Mouse (Mus musculus) forebrain, embryonic 16.5 days (tissue): ENCODE measurements around the gene Edc4. TPM values are rescaled to one million over a fixed set of nuclear protein-coding genes. Genes with fewer than 3 reads are reported as not detected.
"Not testable (repeated sequence)": the region's sequence is repeated elsewhere in the genome, so short reads cannot be mapped to it uniquely, and the experiment has no call there.

Experiments
- ATAC-seq: fragments of 200-750 bp; cut with Nextera tagmentation; 2 replicates; pipeline ENCODE4 v1.8.0; 2017; ENCODE audit warnings: mild to moderate bottlenecking, moderate library complexity
- H3K27ac ChIP-seq: fragments of 300-500 bp; sonication (generic); 2 replicates; pipeline ENCODE4 v1.5.1; 2014; ENCODE audit warnings: low read length, control low read depth
- H3K27me3 ChIP-seq: fragments of 300-500 bp; sonication (generic); replicated peaks from 2 replicates; pipeline ENCODE4 v1.6.1; 2014; ENCODE audit warnings: low read length; ENCODE audit not compliant: control insufficient read depth, insufficient read depth
- H3K36me3 ChIP-seq: fragments of 300-500 bp; sonication (generic); 2 replicates; pipeline ENCODE4 v1.6.1; 2014; ENCODE audit not compliant: control insufficient read depth, insufficient read depth
- H3K4me1 ChIP-seq: fragments of 300-500 bp; sonication (generic); replicated peaks from 2 replicates; pipeline ENCODE4 v1.6.1; 2014; ENCODE audit warnings: low read length; ENCODE audit not compliant: control insufficient read depth, insufficient read depth
- H3K4me2 ChIP-seq: fragments of 300-500 bp; sonication (generic); 2 replicates; pipeline ENCODE4 v1.6.1; 2014; ENCODE audit warnings: mild to moderate bottlenecking, low read length, control low read depth
- H3K4me3 ChIP-seq: fragments of 300-500 bp; sonication (generic); replicated peaks from 2 replicates; pipeline ENCODE4 v1.5.1; 2014; ENCODE audit warnings: mild to moderate bottlenecking, low read length, control low read depth
- H3K9ac ChIP-seq: fragments of 300-500 bp; sonication (generic); replicated peaks from 2 replicates; pipeline ENCODE4 v1.6.1; 2014; ENCODE audit warnings: low read depth, low read length, control low read depth
- H3K9me3 ChIP-seq: fragments of 300-500 bp; sonication (generic); 2 replicates; pipeline ENCODE4 v1.6.1; 2016; ENCODE audit warnings: low read length; ENCODE audit not compliant: control insufficient read depth
- WGBS: fragments of 180-500 bp; shearing (Covaris S2); extraction: QIAGEN DNeasy Blood & Tissue Kit; methylation state at CpG from one replicate; pipeline ENCODE4 v1.1.7; 2014; 5-methylcytosine and 5-hydroxymethylcytosine counted together
- polyA plus RNA-seq: library from polyadenylated mRNA; unstranded; fragments of >200 nt; fragmentation: Nextera tagmentation; extraction: Ambion mirVana; gene quantifications from 2 replicates; pipeline ENCODE4 v1.2.1, GENCODE M21; 2015

Edc4 gene
- 59.8 and 65.1 TPM in 2 replicates for polyA plus RNA-seq

DNA sequence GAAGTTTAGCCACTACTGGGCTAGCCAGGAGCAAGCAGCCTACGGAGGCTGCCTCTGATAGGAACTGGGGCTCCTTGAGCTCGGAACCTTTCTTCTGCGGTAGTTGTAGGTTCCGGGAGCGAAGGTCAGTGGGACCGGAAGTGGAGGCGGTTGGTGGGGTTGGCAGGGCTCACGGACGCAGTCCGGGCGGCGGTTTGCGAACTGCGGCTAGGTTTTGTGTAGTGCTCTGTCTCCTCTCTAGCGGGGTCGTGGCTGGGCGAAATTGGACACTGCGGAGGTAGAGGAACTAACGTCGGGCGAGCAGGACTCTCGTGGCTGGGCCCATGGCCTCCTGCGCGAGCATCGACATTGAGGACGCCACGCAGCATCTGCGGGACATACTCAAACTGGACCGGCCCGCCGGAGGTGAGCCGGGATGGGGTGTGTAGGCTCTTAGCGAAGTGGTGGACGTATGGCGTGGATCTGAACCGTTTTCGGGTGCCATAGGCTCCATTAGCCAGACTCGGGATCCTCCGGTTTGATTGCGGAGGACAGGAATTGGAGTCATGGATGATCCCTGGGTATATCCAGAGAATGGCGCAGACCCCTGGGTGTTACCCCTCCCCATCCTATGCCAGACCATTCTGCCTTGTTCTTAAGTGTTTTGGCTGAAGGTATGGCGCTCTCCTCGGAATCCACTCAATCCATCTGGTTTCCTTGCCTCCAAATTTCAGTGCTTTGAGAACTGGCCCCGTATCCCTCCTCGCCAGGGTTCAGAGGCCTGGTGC lies at the start of gene Edc4:
Gene Edc4 (plus strand): TSS at position 128 of the 767 bp plus-strand sequence.
- WGBS: under 1% methylated on average over 45 of the region's 45 CpGs
- peak; percentile 86 for ATAC-seq
- peak within 1 kb of the TSS; percentile 75 for H3K9ac ChIP-seq

GRCm38 (mm10) chr8:105833740-105834139 lies 46.9 kb upstream of the Edc4 start:
- not testable (repeated sequence) for H3K4me1 ChIP-seq, H3K27me3 ChIP-seq, ATAC-seq, H3K9ac ChIP-seq, H3K4me3 ChIP-seq, H3K27ac ChIP-seq, H3K36me3 ChIP-seq, H3K9me3 ChIP-seq, H3K4me2 ChIP-seq
- WGBS: 91% methylated on average over 2 of the region's 2 CpGs

More for the DNA sequence above, at the start of gene Edc4:
- peak within 1 kb of the TSS; percentile 62 for H3K4me3 ChIP-seq
- H3K36me3 ChIP-seq: peaks cover 33% of the 10 kb centered on the region
- peaks cover 24% of the 10 kb centered on the region for H3K4me1 ChIP-seq
- no peak within 1 kb of the TSS for H3K27ac ChIP-seq
- no peaks in the 10 kb centered on the region for H3K9me3 ChIP-seq
- H3K27me3 ChIP-seq: no peaks in the 10 kb centered on the region
- H3K4me2 ChIP-seq: peak within 1 kb of the TSS; percentile 77

- H3K4me3 ChIP-seq: no peak overlapping the region
- no peaks in the 10 kb centered on the region for H3K36me3 ChIP-seq
- H3K9ac ChIP-seq: no peak overlapping the region
- no peak for ATAC-seq
- H3K27ac ChIP-seq: no peak overlapping the region
- H3K4me1 ChIP-seq: no peaks in the 10 kb centered on the region
- H3K9me3 ChIP-seq: no peaks in the 10 kb centered on the region
- H3K4me2 ChIP-seq: no peak overlapping the region
- WGBS: 30% methylated on average over 11 of the region's 11 CpGs
- H3K27me3 ChIP-seq: no peaks in the 10 kb centered on the region
Measured at GRCm38 (mm10) chr8:105835318-105835717, 45.4 kb upstream of the Edc4 start.

DNA sequence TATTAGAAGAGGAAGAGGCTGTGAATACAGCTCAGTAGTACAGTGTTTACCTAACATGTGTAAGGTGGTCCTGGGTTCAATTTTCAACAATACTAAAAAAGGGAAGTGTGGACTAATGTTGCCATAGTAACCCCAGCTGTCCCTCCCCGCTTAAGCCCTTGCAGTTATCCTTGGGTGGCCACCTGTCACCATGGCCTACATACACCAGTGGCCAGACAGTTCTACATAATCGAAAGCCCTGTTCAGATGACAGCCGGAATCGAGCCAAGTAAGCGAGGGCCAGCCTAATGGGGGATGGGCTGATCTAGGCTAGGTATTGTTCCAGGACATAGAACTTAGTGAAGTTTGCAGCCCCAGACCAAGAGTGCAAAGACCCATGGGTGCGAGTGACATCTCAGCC lies 43.7 kb upstream of the Edc4 start:
- no peak overlapping the region for H3K4me2 ChIP-seq
- no peak overlapping the region for H3K9ac ChIP-seq
- H3K9me3 ChIP-seq: no peaks in the 10 kb centered on the region
- no peaks in the 10 kb centered on the region for H3K36me3 ChIP-seq
- no peaks in the 10 kb centered on the region for H3K27me3 ChIP-seq
- H3K4me3 ChIP-seq: no peak overlapping the region
- 80% methylated on average over 6 of the region's 6 CpGs for WGBS
- no peaks in the 10 kb centered on the region for H3K4me1 ChIP-seq
- ATAC-seq: no peak
- H3K27ac ChIP-seq: no peak overlapping the region

DNA sequence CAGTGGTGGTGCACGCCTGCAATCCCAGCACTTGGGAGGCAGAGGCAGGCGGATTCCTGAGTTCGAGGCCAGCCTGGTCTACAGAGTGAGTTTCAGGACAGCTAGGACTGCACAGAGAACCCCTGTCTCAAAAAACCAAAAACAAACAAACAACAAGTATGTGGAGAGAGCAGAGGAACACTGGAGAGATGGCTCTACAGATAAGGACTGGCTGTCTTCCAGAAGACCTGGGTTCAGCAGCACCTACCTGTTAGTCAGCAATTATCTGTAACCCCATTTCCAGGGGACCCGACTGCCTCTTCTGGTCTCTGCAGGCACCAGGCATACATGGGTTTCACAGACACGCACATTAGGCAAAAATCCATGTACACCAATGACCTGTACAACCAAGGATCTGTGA lies 41.5 kb upstream of the Edc4 start:
- no peak overlapping the region for H3K4me3 ChIP-seq
- ATAC-seq: no peak
- no peaks in the 10 kb centered on the region for H3K4me1 ChIP-seq
- H3K9ac ChIP-seq: no peak overlapping the region
- no peaks in the 10 kb centered on the region for H3K27me3 ChIP-seq
- no peak overlapping the region for H3K27ac ChIP-seq
- H3K4me2 ChIP-seq: no peak overlapping the region
- no peaks in the 10 kb centered on the region for H3K9me3 ChIP-seq
- WGBS: 90% methylated on average over 5 of the region's 5 CpGs
- peaks cover 7% of the 10 kb centered on the region for H3K36me3 ChIP-seq

GRCm38 (mm10) chr8:105846678-105847077 lies 34.0 kb upstream of the Edc4 start:
- no peak overlapping the region for H3K4me2 ChIP-seq
- H3K4me3 ChIP-seq: no peak overlapping the region
- H3K9me3 ChIP-seq: no peaks in the 10 kb centered on the region
- H3K36me3 ChIP-seq: peaks cover 32% of the 10 kb centered on the region
- no peak overlapping the region for H3K9ac ChIP-seq
- 96% methylated on average over 11 of the region's 11 CpGs for WGBS
- no peak for ATAC-seq
- peaks cover 7% of the 10 kb centered on the region for H3K4me1 ChIP-seq
- no peaks in the 10 kb centered on the region for H3K27me3 ChIP-seq
- no peak overlapping the region for H3K27ac ChIP-seq

DNA sequence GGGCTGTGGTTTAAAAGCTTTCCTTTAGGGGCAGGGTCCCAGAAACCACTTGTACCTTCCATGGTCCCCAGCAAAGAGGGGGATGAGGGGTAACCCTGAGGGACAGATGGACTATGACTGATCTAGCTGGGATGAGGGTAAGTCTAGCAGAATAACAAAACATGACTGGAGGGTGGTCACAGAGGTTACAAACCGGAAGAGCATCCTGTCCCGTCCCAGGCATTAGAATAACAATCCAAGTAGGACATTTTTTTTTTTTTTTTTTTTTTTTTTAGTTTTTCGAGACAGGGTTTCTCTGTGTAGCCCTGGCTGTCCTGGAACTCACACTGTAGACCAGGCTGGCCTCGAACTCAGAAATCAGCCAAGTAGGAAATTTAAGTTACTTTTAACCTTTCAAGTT lies 30.7 kb upstream of the Edc4 start:
- no peaks in the 10 kb centered on the region for H3K27me3 ChIP-seq
- H3K36me3 ChIP-seq: peaks cover 23% of the 10 kb centered on the region
- no peak overlapping the region for H3K4me3 ChIP-seq
- H3K9ac ChIP-seq: no peak overlapping the region
- H3K27ac ChIP-seq: no peak overlapping the region
- H3K4me2 ChIP-seq: no peak overlapping the region
- no peaks in the 10 kb centered on the region for H3K9me3 ChIP-seq
- WGBS: 95% methylated on average over 4 of the region's 4 CpGs
- peaks cover 11% of the 10 kb centered on the region for H3K4me1 ChIP-seq
- ATAC-seq: no peak

DNA sequence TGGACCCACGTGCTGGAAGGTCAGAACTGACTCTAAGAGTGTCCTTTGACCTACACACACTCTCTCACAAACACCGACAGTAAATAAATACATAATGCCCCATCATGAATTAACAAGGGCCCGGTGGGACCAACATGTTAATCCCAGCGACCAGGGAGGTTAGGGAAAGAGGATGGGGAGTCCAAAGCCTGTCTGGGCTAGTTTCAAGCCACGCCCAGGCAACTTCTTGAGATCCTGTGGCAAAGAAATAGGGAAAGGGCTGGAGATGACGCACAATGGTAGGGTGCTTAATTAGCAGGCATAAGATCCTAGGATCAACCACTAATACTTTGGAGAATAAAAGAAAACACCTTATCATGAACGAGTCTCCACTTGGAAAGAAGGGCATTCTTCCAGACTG lies 30.1 kb upstream of the Edc4 start:
- Histone ChIP-seq H3K4me1 (peaks cover 11% of the 10 kb centered on the region), H3K4me3 (0 out of 2 replicates have a peak overlapping the region, but pooled peaks have one; percentile 13), H3K9ac (0 out of 2 replicates have a peak overlapping the region, but pooled peaks have one; percentile 22), H3K27me3 (no peaks in the 10 kb centered on the region), H3K27ac (no peak overlapping the region), H3K4me2 (peak overlapping the region; percentile 39), H3K36me3 (peaks cover 20% of the 10 kb centered on the region), H3K9me3 (no peaks in the 10 kb centered on the region)
- WGBS: 77% methylated on average over 7 of the region's 7 CpGs
- ATAC-seq: no peak

- H3K9me3 ChIP-seq: no peaks in the 10 kb centered on the region
Measured at GRCm38 (mm10) chr8:105851651-105852143, 29.0 kb upstream of the Edc4 start.

More at GRCm38 (mm10) chr8:105851651-105852143, 29.0 kb upstream of the Edc4 start:
- WGBS: under 1% methylated on average over 34 of the region's 34 CpGs
- Histone ChIP-seq H3K27me3 (no peaks in the 10 kb centered on the region), H3K27ac (peak overlapping the region; percentile 85), H3K4me2 (peak overlapping the region; percentile 88), H3K4me3 (peak overlapping the region; percentile 86), H3K36me3 (peaks cover 12% of the 10 kb centered on the region), H3K4me1 (peaks cover 21% of the 10 kb centered on the region), H3K9ac (peak overlapping the region; percentile 83)
- peak; percentile 89 for ATAC-seq
